Mouse (Mus musculus): ENCODE data around the gene Tceal5. TPM values are rescaled to one million over a fixed set of nuclear protein-coding genes. Genes with fewer than 3 reads are reported as not detected.
"Not testable (repeated sequence)": the region's sequence is repeated elsewhere in the genome, so short reads cannot be mapped to it uniquely, and the experiment has no call there.

Gene Tceal5
- total RNA-seq (2021): 10 to 100 TPM; 60.8 to 74.0 TPM
- long read RNA-seq, experiment 1, transcript Tceal5-201 (3 exons, 1,044 nt): major isoform, 25 of 34 reads
- long read RNA-seq, experiment 1, partial matches to known transcripts: 0 of 34 reads
- long read RNA-seq, experiment 1, other reads (novel, unspliced or antisense): 8 of 34 reads
- long read RNA-seq, experiment 2, transcript Tceal5-201 (3 exons, 1,044 nt): major isoform, 18 of 28 reads
- long read RNA-seq, experiment 2, partial matches to known transcripts: 0 of 28 reads
- long read RNA-seq, experiment 2, other reads (novel, unspliced or antisense): 9 of 28 reads

- intact Hi-C loops (cut with DNase I; ENCODE audit: low total_unique reads): no loop called here
- peak; percentile 19 for DNase-seq
Measured at GRCm38 (mm10) chrX:136203664-136204066, at the start of gene Tceal5. TSS of gene Tceal5 (minus strand) at chrX:136203876.

- DNase-seq: no peak
- intact Hi-C loops (cut with DNase I; ENCODE audit: low total_unique reads): no loop called here
Measured at GRCm38 (mm10) chrX:136252023-136252729, 48.5 kb upstream of the Tceal5 start.

- intact Hi-C loops (cut with DNase I; ENCODE audit: low total_unique reads): no loop called here
- DNase-seq: no peak
Measured at GRCm38 (mm10) chrX:136249671-136250070, 46.0 kb upstream of the Tceal5 start.

DNA sequence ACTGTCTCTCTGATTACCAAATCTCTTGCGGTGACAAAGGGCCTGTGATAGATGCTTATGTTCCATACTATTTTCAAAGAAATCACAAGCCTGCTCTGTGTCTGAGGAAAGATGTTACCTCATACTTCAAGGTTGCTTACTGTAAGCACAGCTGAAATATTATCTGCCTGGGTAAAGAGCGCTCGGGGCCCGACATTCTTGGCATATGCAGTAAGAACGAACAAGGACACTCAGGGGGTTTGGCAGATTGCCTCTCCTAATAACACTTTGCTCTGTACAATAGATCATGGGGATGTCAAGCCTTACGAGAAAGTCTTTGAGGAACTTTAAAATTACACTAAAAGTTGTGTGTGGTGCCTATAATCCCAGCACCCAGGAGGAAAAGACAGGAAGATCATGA is 45.1 kb upstream of the Tceal5 start:
- intact Hi-C loops (cut with DNase I; ENCODE audit: low total_unique reads): no loop called here
- no peak for DNase-seq

DNA sequence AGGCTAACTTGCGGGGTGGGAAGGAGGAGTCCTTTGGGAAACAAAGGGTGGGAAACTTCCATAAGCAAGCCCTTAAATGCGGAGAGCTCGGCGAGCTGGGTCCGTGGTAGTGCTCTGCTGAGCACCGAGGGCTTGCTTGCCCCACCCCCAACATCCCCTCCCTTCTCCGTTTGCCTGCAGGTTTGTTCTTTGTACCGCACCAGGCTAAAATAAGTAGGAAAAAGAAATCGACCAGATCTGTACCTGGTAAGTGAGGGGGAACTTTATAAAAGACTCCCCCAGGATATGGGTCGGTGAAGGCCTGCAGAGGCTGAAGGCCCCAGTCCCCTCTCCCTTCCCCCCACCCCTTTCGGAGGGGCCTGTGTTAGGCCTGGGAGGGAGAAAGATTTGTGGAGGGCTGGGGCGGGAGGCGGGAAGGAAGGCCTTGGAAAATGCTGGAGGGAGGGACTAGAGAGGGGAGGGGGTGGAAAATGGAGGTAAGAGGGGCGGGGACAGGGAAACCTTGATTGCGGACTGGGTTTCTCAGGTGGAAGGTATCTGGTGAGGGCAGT is 41.9 kb upstream of the Tceal5 start:
- intact Hi-C loops (cut with DNase I; ENCODE audit: low total_unique reads): no loop called here
- no peak for DNase-seq

DNA sequence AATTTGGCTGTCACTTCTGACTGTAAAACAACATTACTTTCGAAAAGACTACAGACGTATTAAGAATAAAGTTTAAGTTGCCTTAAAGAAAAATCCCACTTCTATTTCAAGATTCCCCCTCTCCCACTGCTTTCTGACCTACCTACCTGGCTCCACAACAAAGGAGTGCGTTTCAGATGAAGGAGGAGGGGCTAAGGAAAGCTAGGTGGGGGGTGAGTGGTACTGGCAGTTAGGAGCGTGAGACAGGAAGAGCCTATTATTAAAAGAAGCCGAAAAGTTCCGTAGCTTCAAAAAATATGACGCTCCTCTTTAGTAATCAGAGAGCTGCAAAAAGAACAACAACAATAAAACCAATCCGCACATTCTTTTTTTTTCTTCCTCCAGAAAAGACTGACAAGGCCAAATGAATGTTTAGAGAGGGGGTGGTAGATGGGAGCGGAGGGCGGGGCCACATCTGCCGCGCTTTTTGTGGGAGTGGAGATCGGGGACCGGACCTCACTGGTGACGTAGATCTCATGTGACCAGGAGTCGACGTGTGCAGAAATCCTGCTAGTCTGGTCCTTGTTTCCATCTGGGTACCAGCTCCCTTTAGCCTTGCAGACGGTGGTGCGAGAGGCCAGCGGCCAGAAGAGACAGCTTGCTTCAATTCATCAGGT is 41.0 kb upstream of the Tceal5 start, which contains the start of gene Tceal9:
Gene Tceal9, plus strand, starts transcription at position 506 of the 656 bp plus-strand sequence.
- DNase-seq: peak; percentile 68
- intact Hi-C loops (cut with DNase I; ENCODE audit: low total_unique reads): no loop called here

DNA sequence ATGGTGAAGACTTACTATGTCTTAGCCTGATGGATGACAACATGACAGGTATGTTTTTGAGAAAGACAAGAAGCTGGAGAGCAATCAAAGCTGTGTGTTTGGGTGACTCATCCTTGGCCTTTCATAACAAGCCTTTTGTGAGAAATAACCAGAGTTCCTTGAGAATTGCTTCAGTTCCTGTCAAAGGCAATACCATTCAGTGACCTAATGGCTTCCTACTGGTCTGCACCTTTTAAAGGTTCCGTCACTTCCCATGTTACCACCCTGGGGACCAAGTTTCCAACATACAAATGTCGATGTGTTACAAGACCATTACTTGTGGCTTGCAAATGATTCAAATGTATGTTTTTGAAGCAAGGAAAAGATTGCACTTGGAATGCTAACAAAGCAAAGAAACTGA is 39.5 kb upstream of the Tceal5 start:
- intact Hi-C loops (cut with DNase I; ENCODE audit: low total_unique reads): no loop called here
- no peak for DNase-seq

GRCm38 (mm10) chrX:136238118-136238517 is 34.4 kb upstream of the Tceal5 start:
- DNase-seq: no peak
- intact Hi-C loops (cut with DNase I; ENCODE audit: low total_unique reads): loop anchor here (2.0 kb wide), 1 partner anchor 67 kb away; no protein-coding TSS in a partner anchor

GRCm38 (mm10) chrX:136227768-136228167 is 24.1 kb upstream of the Tceal5 start:
- no peak for DNase-seq

DNA sequence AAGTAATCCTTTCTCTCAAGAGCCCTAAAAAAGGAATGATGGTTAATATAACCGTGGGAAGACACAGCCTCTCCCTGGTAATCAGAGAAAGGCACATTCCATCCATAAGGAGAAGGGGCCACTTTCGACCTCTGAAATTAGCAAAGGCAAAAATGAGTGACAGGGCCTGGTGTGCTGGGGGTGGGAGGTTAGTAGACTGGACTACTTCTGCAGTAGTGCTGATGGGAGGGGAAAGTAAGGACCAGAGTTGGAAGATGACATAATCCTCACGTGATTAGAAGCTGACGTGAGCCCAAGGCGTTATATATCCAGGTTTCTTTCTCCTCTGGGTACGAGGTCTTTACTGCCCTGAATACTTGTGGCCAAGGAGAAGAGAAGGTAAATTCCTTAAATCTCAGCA is 20.0 kb upstream of the Tceal5 start:
- DNase-seq: no peak
- intact Hi-C loops (cut with DNase I; ENCODE audit: low total_unique reads): no loop called here

More at GRCm38 (mm10) chrX:136227768-136228167, 24.1 kb upstream of the Tceal5 start:
- intact Hi-C loops (cut with DNase I; ENCODE audit: low total_unique reads): no loop called here

DNA sequence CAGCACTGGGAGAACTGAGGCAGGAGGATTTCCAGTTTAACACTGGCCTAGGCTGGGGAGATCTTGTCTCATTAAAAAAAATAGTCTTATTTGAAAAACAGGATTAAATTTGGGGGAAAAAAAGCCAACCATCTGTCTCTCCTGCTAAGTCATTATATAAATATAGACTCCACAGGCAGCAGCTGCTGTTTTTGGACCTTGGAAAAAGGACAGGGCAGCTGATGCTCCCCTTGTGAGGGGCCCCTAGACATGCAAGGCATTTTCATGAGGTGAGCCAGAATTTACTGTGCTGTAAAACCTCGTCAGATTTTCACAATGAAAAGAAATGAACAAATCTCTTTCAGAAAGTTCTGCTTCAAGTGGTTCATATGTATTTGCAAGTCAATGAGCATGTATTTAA is 12.6 kb upstream of the Tceal5 start:
- intact Hi-C loops (cut with DNase I; ENCODE audit: low total_unique reads): no loop called here
- DNase-seq: no peak

GRCm38 (mm10) chrX:136214729-136215677 is 11.3 kb upstream of the Tceal5 start, which contains the start of the genes Tceal7 and Bex1:
TSS of gene Tceal7 (plus strand) at chrX:136214779.
TSS of gene Bex1 (minus strand) at chrX:136215513.
- intact Hi-C loops (cut with DNase I; ENCODE audit: low total_unique reads); DNase-seq: not testable (repeated sequence)

GRCm38 (mm10) chrX:136213396-136213795 is 9.7 kb upstream of the Tceal5 start:
- no peak for DNase-seq
- intact Hi-C loops (cut with DNase I; ENCODE audit: low total_unique reads): no loop called here

GRCm38 (mm10) chrX:136204406-136204805 is 730 bp upstream of the Tceal5 start:
- intact Hi-C loops (cut with DNase I; ENCODE audit: low total_unique reads): no loop called here
- DNase-seq: no peak

GRCm38 (mm10) chrX:136203257-136203656 is 419 bp downstream of the Tceal5 start:
- intact Hi-C loops (cut with DNase I; ENCODE audit: low total_unique reads): no loop called here
- DNase-seq: no peak

- DNase-seq: peak; percentile 9
- intact Hi-C loops (cut with DNase I; ENCODE audit: low total_unique reads): no loop called here
Measured at GRCm38 (mm10) chrX:136196873-136197272, 6.8 kb downstream of the Tceal5 start.

DNA sequence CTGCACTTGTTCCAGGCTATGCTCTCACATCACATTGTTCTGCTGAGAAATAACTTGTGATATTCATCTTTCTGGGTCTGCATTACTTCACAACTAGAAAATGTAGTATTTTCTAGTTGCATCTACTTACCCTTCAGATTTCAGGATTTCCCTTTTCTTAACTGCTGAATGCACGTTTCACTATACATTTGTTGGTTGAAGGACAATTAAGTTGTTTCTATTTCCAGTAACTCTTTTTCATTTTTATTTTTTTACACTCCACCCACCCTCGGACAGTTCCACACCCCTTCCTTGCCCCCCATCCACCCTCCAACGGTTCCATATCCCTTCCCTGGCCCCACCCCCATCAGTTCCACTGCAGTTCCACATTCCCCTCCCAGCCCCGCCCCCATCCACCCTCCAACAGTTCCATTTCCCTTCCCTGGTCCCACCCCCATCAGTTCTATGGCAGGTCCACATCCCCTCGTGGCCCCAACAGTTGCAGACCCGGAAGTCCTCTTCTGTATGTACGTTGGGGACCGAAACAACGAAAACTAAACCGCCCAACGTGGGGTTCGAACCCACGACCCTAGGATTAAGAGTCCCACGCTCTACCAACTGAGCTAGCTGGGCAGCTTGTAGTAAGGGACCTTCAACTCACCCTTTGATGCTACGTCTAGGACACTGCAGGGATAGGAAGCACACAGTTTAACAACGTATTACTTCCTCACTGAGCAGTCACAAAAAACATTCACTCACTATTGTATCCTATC is 8.3 kb downstream of the Tceal5 start:
- no peak for DNase-seq
- intact Hi-C loops (cut with DNase I; ENCODE audit: low total_unique reads): no loop called here

GRCm38 (mm10) chrX:136183107-136183506 is 20.6 kb downstream of the Tceal5 start:
- DNase-seq: no peak
- intact Hi-C loops (cut with DNase I; ENCODE audit: low total_unique reads): no loop called here

Data from gastrocnemius, postnatal 14 days (tissue).